Mouse (Mus musculus) limb, embryonic 13.5 days (tissue): Measurements from ENCODE around the gene Ccdc162. TPM values are rescaled to one million over a fixed set of nuclear protein-coding genes. Genes with fewer than 3 reads are reported as not detected.
A peak's percentile ranks its signal among the peaks of the same experiment; 100 is the strongest.

Experiments
- ATAC-seq: fragments of 200-750 bp; cut with Nextera tagmentation; 2 replicates; pipeline ENCODE4 v1.8.0; 2017; ENCODE audit warnings: low read depth, moderate number of reproducible peaks, moderate TSS enrichment; ENCODE audit not compliant: low FRiP score
- H3K27ac ChIP-seq: fragments of 300-500 bp; sonication (generic); 2 replicates; pipeline ENCODE4 v1.5.1; 2015; ENCODE audit warnings: inconsistent platforms, mild to moderate bottlenecking, moderate library complexity
- H3K27me3 ChIP-seq: fragments of 300-500 bp; sonication (generic); 2 replicates; pipeline ENCODE4 v1.6.1; 2015; ENCODE audit warnings: mild to moderate bottlenecking, inconsistent platforms
- H3K36me3 ChIP-seq: fragments of 300-500 bp; sonication (generic); 2 replicates; pipeline ENCODE4 v1.6.1; 2015; ENCODE audit warnings: inconsistent platforms, mild to moderate bottlenecking, moderate library complexity
- H3K4me1 ChIP-seq: fragments of 300-500 bp; sonication (generic); 2 replicates; pipeline ENCODE4 v1.6.1; 2015; ENCODE audit warnings: inconsistent platforms
- H3K4me2 ChIP-seq: fragments of 300-500 bp; sonication (generic); replicated peaks from 2 replicates; pipeline ENCODE4 v1.6.1; 2015; ENCODE audit warnings: inconsistent platforms, mild to moderate bottlenecking, moderate library complexity
- H3K4me3 ChIP-seq: fragments of 300-500 bp; sonication (generic); 2 replicates; pipeline ENCODE4 v1.5.1; 2015; ENCODE audit warnings: moderate library complexity, mild to moderate bottlenecking, inconsistent platforms
- H3K9ac ChIP-seq: fragments of 300-500 bp; sonication (generic); 2 replicates; pipeline ENCODE4 v1.6.1; 2015; ENCODE audit warnings: mild to moderate bottlenecking, inconsistent platforms
- H3K9me3 ChIP-seq: fragments of 300-500 bp; sonication (generic); 2 replicates; pipeline ENCODE4 v1.6.1; 2016; ENCODE audit warnings: inconsistent platforms
- WGBS: fragments of 180-500 bp; shearing (Covaris S2); methylation state at CpG from one replicate; pipeline ENCODE4 v1.1.7; 2015; 5-methylcytosine and 5-hydroxymethylcytosine counted together
- microRNA-seq: library from miRNA; unstranded; fragments of <30 nt; microRNA quantifications from one replicate; pipeline ENCODE4, GENCODE M21; 2016
- polyA plus RNA-seq: library from polyadenylated mRNA; unstranded; fragments of >200 nt; fragmentation: Nextera tagmentation; extraction: Ambion mirVana; gene quantifications from 2 replicates; pipeline ENCODE4 v1.2.1, GENCODE M21; 2015

The Ccdc162 gene
- polyA plus RNA-seq, 1 experiment from 2014 or later, result 1.4 TPM

- ATAC-seq, result no peak
- Histone ChIP-seq H3K4me2 (peak overlapping the region; percentile 99), H3K27ac (no peak overlapping the region), H3K9ac (peak overlapping the region; percentile 80), H3K4me3 (peak overlapping the region; percentile 66), H3K27me3 (no peaks in the 10 kb centered on the region), H3K36me3 (peaks cover 46% of the 10 kb centered on the region), H3K9me3 (no peaks in the 10 kb centered on the region), H3K4me1 (peaks cover 22% of the 10 kb centered on the region)
- 51% methylated on average over 7 of the region's 7 CpGs for WGBS
Observed at GRCm38 (mm10) chr10:41488877-41489276, 227.6 kb downstream of the Ccdc162 start.

Small RNA genes lying within 50 kb of the gene (microRNA-seq; reads per million reads assigned to microRNA genes)
- gene Mir3473b, result not detected

Other genes with a start within 250 kb of the Ccdc162 start
- 50.6 and 53.7 TPM in 2 replicates for gene Mical1, start 240.3 kb downstream of the Ccdc162 start, polyA plus RNA-seq
- gene Smpd2, start 226.3 kb downstream of the Ccdc162 start, polyA plus RNA-seq, result 62.9 and 65.6 TPM in 2 replicates
- gene Ppil6, start 226.2 kb downstream of the Ccdc162 start, polyA plus RNA-seq, result 0.84 and 1.1 TPM in 2 replicates
- gene Cd164, start 197.2 kb downstream of the Ccdc162 start, polyA plus RNA-seq, result 170 and 184 TPM in 2 replicates
- gene Cep57l1, start 93.2 kb upstream of the Ccdc162 start, polyA plus RNA-seq, result 24.9 and 25.0 TPM in 2 replicates
- 38.3 and 40.3 TPM in 2 replicates for gene Sesn1, start 93.3 kb upstream of the Ccdc162 start, polyA plus RNA-seq